In the genomic region with DNA sequence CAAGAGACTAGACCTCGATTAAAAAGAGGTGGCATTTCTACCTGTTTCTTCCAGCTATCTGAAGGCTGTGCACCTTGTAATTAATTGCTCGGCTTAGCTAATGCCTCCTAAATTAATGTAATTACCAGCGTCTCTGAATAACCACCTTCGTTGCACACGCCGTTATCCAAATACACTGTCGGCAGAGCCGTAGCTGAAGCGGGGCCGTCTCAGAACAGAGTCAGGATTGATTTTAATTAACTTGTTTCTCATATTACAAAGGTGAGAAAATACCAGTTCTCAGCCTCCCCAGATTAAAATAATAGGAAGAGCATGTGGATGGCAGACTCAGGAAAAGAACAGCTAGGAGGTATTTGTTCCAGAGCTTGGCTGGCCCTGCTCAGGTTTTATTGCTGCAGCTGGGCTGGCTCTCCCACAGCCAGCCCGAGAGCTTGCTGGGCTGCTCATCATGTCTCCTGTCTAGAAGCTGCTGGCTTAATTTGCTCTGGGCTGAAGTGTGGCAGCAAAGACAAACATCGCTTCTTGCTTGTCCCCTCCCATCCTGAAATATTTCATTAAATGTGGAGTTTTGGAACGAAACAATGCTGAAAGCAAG, we compare ENCODE assay signal across 21 mouse cellular contexts.
DNase-seq lines count a peak whose midpoint lies in the region; ATAC-seq and TF ChIP-seq lines count a peak whose summit lies in the region.
"Had no signal": no experiment of that assay in that cellular context is flagged by ENCODE, and none has a peak within 500 bp of the region (broad histone marks: within the 10 kb centered on the region; RNA-seq: fewer than 3 reads in every experiment).

No protein-coding gene starts in this region.

- H3K9me3 ChIP-seq in embryonic facial prominence, embryonic 11.5 days (replicated peaks; ENCODE audit: control insufficient read depth, low read length): no peaks in the 10 kb centered on the region
- no peaks in the 10 kb centered on the region for H3K9me3 ChIP-seq in embryonic facial prominence, embryonic 10.5 days
- H3K9me3 ChIP-seq in kidney, embryonic 16.5 days (ENCODE audit: low read length): peaks cover 4% of the 10 kb centered on the region; the same call in 1 of the 2 replicates
- 0 out of 2 replicates have a peak, but pooled peaks cover 4% of the 10 kb centered on the region for H3K9me3 ChIP-seq in embryonic facial prominence, embryonic 12.5 days
- H3K9me3 ChIP-seq in limb, embryonic 13.5 days: 0 out of 2 replicates have a peak, but pooled peaks cover 5% of the 10 kb centered on the region
- H3K9me3 ChIP-seq: forebrain, embryonic 12.5 days; heart, embryonic 15.5 days had no signal

- peak; percentile 19 for DNase-seq in embryonic facial prominence, embryonic 11.5 days (ENCODE audit: low spot score)
- DNase-seq in embryonic facial prominence, embryonic 10.5 days (ENCODE audit: low spot score): no peak
- no peak for DNase-seq in kidney, adult 2 months
- no peak for DNase-seq in left cerebral cortex, adult 2 months (ENCODE audit: extremely low spot score in 1 of 2, low spot score in 2 of 2)
- DNase-seq in left cerebral cortex, adult 18-20 months (ENCODE audit: low spot score in 2 of 2): no peak
- DNase-seq: adrenal gland, adult 8-10 months; cerebellum, adult 9-11 months; gastrocnemius, postnatal 14 days; heart, postnatal 4 days; kidney, postnatal 36 days; lung, adult 18-20 months; lung, postnatal 36 days; right cerebral cortex, adult 18-20 months had no signal

- no peak for TF ChIP-seq POLR2A in kidney, adult 2 months (IDR thresholded peaks at IDR 0.05; ENCODE audit: low read depth, low read length)

- intact Hi-C loops in left cerebral cortex, adult 2 months (cut with DNase I): no loop called here

- no peaks in the 10 kb centered on the region for H3K4me1 ChIP-seq in embryonic facial prominence, embryonic 11.5 days (ENCODE audit: control insufficient read depth, insufficient read depth, low read length)
- H3K4me1 ChIP-seq in embryonic facial prominence, embryonic 10.5 days: 0 out of 2 replicates have a peak, but pooled peaks cover 5% of the 10 kb centered on the region
- 0 out of 2 replicates have a peak, but pooled peaks cover 2% of the 10 kb centered on the region for H3K4me1 ChIP-seq in kidney, embryonic 16.5 days (ENCODE audit: insufficient read depth, low read length)
- no peaks in the 10 kb centered on the region for H3K4me1 ChIP-seq in kidney, adult 2 months (ENCODE audit: control insufficient read depth, insufficient read depth, low read length)
- no peaks in the 10 kb centered on the region for H3K4me1 ChIP-seq in embryonic facial prominence, embryonic 12.5 days
- peaks cover 20% of the 10 kb centered on the region for H3K4me1 ChIP-seq in limb, embryonic 13.5 days
- H3K4me1 ChIP-seq: forebrain, embryonic 12.5 days; heart, embryonic 15.5 days had no signal

- no peak overlapping the region for H3K4me3 ChIP-seq in embryonic facial prominence, embryonic 11.5 days (ENCODE audit: low read depth, low read length)
- H3K4me3 ChIP-seq in embryonic facial prominence, embryonic 10.5 days: no peak overlapping the region
- H3K4me3 ChIP-seq in kidney, embryonic 16.5 days (ENCODE audit: low read length): no peak overlapping the region
- no peak overlapping the region for H3K4me3 ChIP-seq in kidney, adult 2 months (ENCODE audit: insufficient read depth, low read depth, low read length)
- H3K4me3 ChIP-seq in embryonic facial prominence, embryonic 12.5 days: no peak overlapping the region
- H3K4me3 ChIP-seq in limb, embryonic 13.5 days: no peak overlapping the region
- H3K4me3 ChIP-seq in left cerebral cortex, adult 2 months: no peak overlapping the region
- H3K4me3 ChIP-seq: forebrain, embryonic 12.5 days; heart, embryonic 15.5 days had no signal

- H3K4me2 ChIP-seq in embryonic facial prominence, embryonic 11.5 days (ENCODE audit: low read depth, low read length): no peak overlapping the region
- no peak overlapping the region for H3K4me2 ChIP-seq in kidney, embryonic 16.5 days (replicated peaks; ENCODE audit: low read depth, low read length)
- no peak overlapping the region for H3K4me2 ChIP-seq in embryonic facial prominence, embryonic 12.5 days (replicated peaks)
- H3K4me2 ChIP-seq in limb, embryonic 13.5 days (replicated peaks): peak overlapping the region; percentile 31
- H3K4me2 ChIP-seq: forebrain, embryonic 12.5 days; heart, embryonic 15.5 days; liver, embryonic 11.5 days had no signal

- WGBS in embryonic facial prominence, embryonic 11.5 days: 68% methylated on average over 13 of the region's 13 CpGs
- 72% methylated on average over 13 of the region's 13 CpGs for WGBS in embryonic facial prominence, embryonic 10.5 days
- 33% methylated on average over 13 of the region's 13 CpGs for WGBS in kidney, embryonic 16.5 days
- 35% methylated on average over 13 of the region's 13 CpGs for WGBS in kidney, adult 2 months
- WGBS in embryonic facial prominence, embryonic 12.5 days: 52% methylated on average over 13 of the region's 13 CpGs
- WGBS in limb, embryonic 13.5 days: 24% methylated on average over 13 of the region's 13 CpGs

- no peak overlapping the region for H3K27ac ChIP-seq in embryonic facial prominence, embryonic 11.5 days (replicated peaks; ENCODE audit: low read depth, low read length)
- H3K27ac ChIP-seq in embryonic facial prominence, embryonic 10.5 days (replicated peaks): no peak overlapping the region
- H3K27ac ChIP-seq in kidney, embryonic 16.5 days (ENCODE audit: low read length): no peak overlapping the region
- H3K27ac ChIP-seq in kidney, adult 2 months (ENCODE audit: insufficient read depth, low read depth, low read length): no peak overlapping the region
- 0 out of 2 replicates have a peak overlapping the region, but pooled peaks have one; percentile 19 for H3K27ac ChIP-seq in embryonic facial prominence, embryonic 12.5 days
- H3K27ac ChIP-seq in limb, embryonic 13.5 days: peak overlapping the region; percentile 22; the same call in 1 of the 2 replicates
- H3K27ac ChIP-seq in left cerebral cortex, adult 2 months: no peak overlapping the region
- H3K27ac ChIP-seq: forebrain, embryonic 12.5 days; heart, embryonic 15.5 days; stomach, postnatal 0 days had no signal

- H3K27me3 ChIP-seq in embryonic facial prominence, embryonic 11.5 days (ENCODE audit: control insufficient read depth, insufficient read depth, low read length): no peaks in the 10 kb centered on the region
- H3K27me3 ChIP-seq in embryonic facial prominence, embryonic 10.5 days (replicated peaks; ENCODE audit: low read depth, poor library complexity, severe bottlenecking): no peaks in the 10 kb centered on the region
- H3K27me3 ChIP-seq in kidney, embryonic 16.5 days (ENCODE audit: insufficient read depth, low read length): no peaks in the 10 kb centered on the region
- no peaks in the 10 kb centered on the region for H3K27me3 ChIP-seq in kidney, adult 2 months (replicated peaks; ENCODE audit: control insufficient read depth, insufficient read depth, low read length)
- H3K27me3 ChIP-seq in embryonic facial prominence, embryonic 12.5 days: no peaks in the 10 kb centered on the region
- no peaks in the 10 kb centered on the region; the same call in 1 of the 2 replicates for H3K27me3 ChIP-seq in limb, embryonic 13.5 days
- H3K27me3 ChIP-seq: forebrain, embryonic 12.5 days; heart, embryonic 15.5 days had no signal

- no peak for ATAC-seq in embryonic facial prominence, embryonic 11.5 days (replicated peaks; ENCODE audit: insufficient number of reproducible peaks, low FRiP score, low TSS enrichment, low read depth)
- ATAC-seq in kidney, embryonic 16.5 days (ENCODE audit: low FRiP score, low TSS enrichment): peak; percentile 82
- ATAC-seq in embryonic facial prominence, embryonic 12.5 days (ENCODE audit: insufficient number of reproducible peaks, insufficient read depth, low FRiP score, low TSS enrichment): no peak
- ATAC-seq in limb, embryonic 13.5 days (ENCODE audit: low FRiP score, low read depth): 0 out of 2 replicates have a peak, but pooled peaks have one; percentile 66
- ATAC-seq: midbrain, embryonic 16.5 days had no signal

- no peaks in the 10 kb centered on the region for H3K36me3 ChIP-seq in embryonic facial prominence, embryonic 11.5 days (replicated peaks; ENCODE audit: control insufficient read depth, insufficient read depth, low read depth, low read length)
- H3K36me3 ChIP-seq in embryonic facial prominence, embryonic 10.5 days (replicated peaks): no peaks in the 10 kb centered on the region
- no peaks in the 10 kb centered on the region for H3K36me3 ChIP-seq in kidney, embryonic 16.5 days (ENCODE audit: insufficient read depth, low read length)
- H3K36me3 ChIP-seq in kidney, adult 2 months (ENCODE audit: control insufficient read depth, insufficient read depth, low read length): no peaks in the 10 kb centered on the region
- no peaks in the 10 kb centered on the region for H3K36me3 ChIP-seq in embryonic facial prominence, embryonic 12.5 days
- H3K36me3 ChIP-seq in limb, embryonic 13.5 days: no peaks in the 10 kb centered on the region
- H3K36me3 ChIP-seq: forebrain, embryonic 12.5 days; heart, embryonic 15.5 days had no signal

- no peak for TF ChIP-seq CTCF in kidney, adult 2 months (conservative IDR thresholded peaks at IDR 0.05; ENCODE audit: insufficient read depth, insufficient read length, low read depth, low read length)
- no peak for TF ChIP-seq CTCF in left cerebral cortex, adult 2 months (IDR thresholded peaks at IDR 0.05)

- H3K9ac ChIP-seq in embryonic facial prominence, embryonic 11.5 days (replicated peaks; ENCODE audit: low read length): no peak overlapping the region
- no peak overlapping the region for H3K9ac ChIP-seq in kidney, embryonic 16.5 days (replicated peaks; ENCODE audit: low read length)
- no peak overlapping the region for H3K9ac ChIP-seq in embryonic facial prominence, embryonic 12.5 days
- H3K9ac ChIP-seq in limb, embryonic 13.5 days: no peak overlapping the region
- H3K9ac ChIP-seq: forebrain, embryonic 12.5 days; heart, embryonic 15.5 days had no signal

Comparison
In these comparisons a context has a peak if more than half of its experiments do, and no peak if none do; other contexts are left out.
1. H3K27ac ChIP-seq: peak in embryonic facial prominence, embryonic 12.5 days (single experiment) and limb, embryonic 13.5 days (single experiment); none in embryonic facial prominence, embryonic 11.5 days (single experiment), embryonic facial prominence, embryonic 10.5 days (single experiment), kidney, embryonic 16.5 days (single experiment), kidney, adult 2 months (single experiment) and left cerebral cortex, adult 2 months (single experiment).
2. ATAC-seq: peak in kidney, embryonic 16.5 days (single experiment) and limb, embryonic 13.5 days (single experiment); none in embryonic facial prominence, embryonic 11.5 days (single experiment) and embryonic facial prominence, embryonic 12.5 days (single experiment).